Mouse (Mus musculus) MEL (cell line): ENCODE measurements around the gene Itprip.

Source experiments
- EP300 ChIP-seq, 2 experiments: IDR thresholded peaks; 2 replicates each; pipeline ENCODE4 v1.6.1; 2011; ENCODE audit warnings: improper control_type of control experiment in 2 of 2, low read length in 2 of 2, low read depth in 1 of 2, mild to moderate bottlenecking in 1 of 2
- KAT2A ChIP-seq: conservative IDR thresholded peaks from 2 replicates; pipeline ENCODE4 v1.6.1; 2012; ENCODE audit warnings: low read depth, low read length, improper control_type of control experiment, inconsistent platforms
- SMC3 ChIP-seq: IDR thresholded peaks from 2 replicates; pipeline ENCODE4 v1.6.1; 2011; ENCODE audit warnings: low read depth, low read length, improper control_type of control experiment
- USF2 ChIP-seq, 2 experiments: IDR thresholded peaks; 2 replicates each; pipeline ENCODE4 v1.6.1; 2011 to 2012; ENCODE audit warnings: improper control_type of control experiment in 2 of 2, low read length in 2 of 2, borderline replicate concordance in 1 of 2, inconsistent platforms in 1 of 2, low read depth in 1 of 2, mild to moderate bottlenecking in 1 of 2; ENCODE audit not compliant: insufficient read depth in 1 of 2
- ZNF384 ChIP-seq: IDR thresholded peaks from 2 replicates; pipeline ENCODE4 v1.6.1; 2012; ENCODE audit warnings: low read depth, mild to moderate bottlenecking, inconsistent platforms, low read length, improper control_type of control experiment

GRCm38 (mm10) chr19:47865353-47865947 lies 53.6 kb downstream of the Itprip start, which contains the start of gene Gsto2:
- TF ChIP-seq EP300 (IDR thresholded peaks at IDR 0.05; ENCODE audit: low read depth in 1 of 2, low read length in 2 of 2) (no peak), KAT2A (no peak), USF2 (IDR thresholded peaks at IDR 0.05; ENCODE audit: borderline replicate concordance in 1 of 2, insufficient read depth in 1 of 2, low read depth in 1 of 2, low read length in 2 of 2) (no peak), ZNF384 (no peak), SMC3 (no peak)
